Mouse (Mus musculus) small intestine, adult 2 months (tissue): ENCODE data around the gene Pde4d.

Source experiments
- CTCF ChIP-seq: fragments of 200-500 bp; IDR thresholded peaks from 2 replicates; pipeline ENCODE4 v1.5.1; 2012; ENCODE audit warnings: low read depth, mild to moderate bottlenecking, control low read depth, inconsistent platforms, low read length, moderate library complexity, mixed read lengths; ENCODE audit not compliant: insufficient replicate concordance, insufficient read length; ENCODE audit errors: extremely low read depth
- POLR2A ChIP-seq: fragments of 200-500 bp; IDR thresholded peaks from 2 replicates; pipeline ENCODE4 v1.6.1; 2012; ENCODE audit warnings: low read depth, mild to moderate bottlenecking, control low read depth, inconsistent platforms, low read length, moderate library complexity

DNA sequence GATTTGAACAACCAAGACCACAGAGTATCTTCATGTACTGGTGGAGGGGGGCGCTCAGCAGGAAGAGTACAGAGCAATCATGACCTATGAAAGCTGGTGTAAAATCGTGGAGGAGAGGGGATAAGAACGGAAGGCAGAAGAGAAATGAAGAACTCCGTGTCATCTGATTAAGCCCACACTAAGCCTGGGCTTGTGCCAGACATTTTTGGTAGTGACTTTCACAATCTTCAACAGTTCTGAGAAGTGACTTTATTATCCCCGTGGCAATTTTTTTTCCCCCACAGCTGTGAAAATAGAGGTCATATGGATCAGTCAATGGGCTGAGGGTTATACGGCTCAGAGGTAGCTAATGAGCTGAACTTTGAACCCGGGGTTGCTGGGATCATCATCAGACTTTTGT is 1202.9 kb downstream of the Pde4d start:
- TF ChIP-seq POLR2A (no peak), CTCF (no peak)
